Mouse (Mus musculus): ENCODE results near the gene Pde4c. TPM values are rescaled to one million over a fixed set of nuclear protein-coding genes. Genes with fewer than 3 reads are reported as not detected.

Pde4c gene
- polyA plus RNA-seq, 1 experiment, result 6.2 TPM

DNA sequence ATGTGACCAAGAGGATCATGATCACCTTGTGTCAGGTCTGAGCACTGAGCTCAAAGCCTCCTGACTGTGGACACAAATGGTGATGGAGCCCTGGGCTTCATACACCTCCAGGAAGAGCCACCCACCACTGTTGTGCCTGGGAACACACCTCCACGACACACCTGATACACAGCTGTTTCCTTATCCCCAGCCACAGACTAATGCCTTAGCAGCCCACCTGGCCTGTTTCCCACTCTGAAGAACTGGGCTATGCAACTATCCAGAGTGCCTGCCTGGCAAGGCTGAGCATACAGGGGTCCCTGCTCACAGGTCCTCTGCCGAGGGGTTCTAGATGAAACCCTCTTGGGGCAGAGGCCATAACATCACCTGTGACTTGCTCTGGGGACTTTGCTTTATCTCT is 70.7 kb downstream of the Pde4c start:
- H3K4me3 ChIP-seq (ENCODE audit: control insufficient read depth, insufficient read depth, low read length), result no peak overlapping the region
- H3K4me1 ChIP-seq (replicated peaks; ENCODE audit: control insufficient read depth, insufficient read depth, low read length), result peaks cover 45% of the 10 kb centered on the region
- 78% methylated on average over 2 of the region's 2 CpGs for WGBS
- no peak for DNase-seq
- no peaks in the 10 kb centered on the region for H3K27me3 ChIP-seq (ENCODE audit: control insufficient read depth, insufficient read depth, low read length)
- H3K27ac ChIP-seq (ENCODE audit: control insufficient read depth, insufficient read depth, low read length), result no peak overlapping the region
- no peaks in the 10 kb centered on the region; the same call in 1 of the 2 replicates for H3K36me3 ChIP-seq (ENCODE audit: control insufficient read depth, insufficient read depth, low read length)
- no peak for TF ChIP-seq CTCF (IDR thresholded peaks at IDR 0.05; ENCODE audit: borderline replicate concordance, control insufficient read depth, extremely low read depth, insufficient read depth, low read length, poor library complexity)
- no peak for TF ChIP-seq POLR2A (IDR thresholded peaks at IDR 0.05; ENCODE audit: control insufficient read depth, extremely low read depth, insufficient read depth, low read length, poor library complexity)

DNA sequence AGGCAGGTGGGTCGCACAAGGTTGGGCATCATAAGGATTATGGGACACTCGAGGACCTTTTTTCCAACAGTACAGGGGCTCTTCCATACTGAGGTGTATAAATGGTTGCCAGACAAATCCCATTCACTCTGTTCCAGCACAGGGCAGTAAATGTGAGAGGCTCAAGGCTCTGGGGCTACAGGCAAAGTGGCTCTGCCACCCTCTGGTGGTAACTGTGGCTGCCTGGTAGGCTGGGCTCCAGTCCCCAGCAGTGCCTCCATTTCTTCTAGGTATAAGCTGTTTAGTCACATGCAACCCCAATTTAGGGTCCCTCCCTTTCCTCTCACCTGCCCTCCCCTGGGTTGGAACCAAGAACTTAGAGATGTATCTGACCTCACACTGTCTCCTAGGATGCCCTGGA is 71.8 kb downstream of the Pde4c start:
- no peak for DNase-seq
- H3K4me3 ChIP-seq (ENCODE audit: control insufficient read depth, insufficient read depth, low read length), result no peak overlapping the region
- H3K27ac ChIP-seq (ENCODE audit: control insufficient read depth, insufficient read depth, low read length), result no peak overlapping the region
- no peak for TF ChIP-seq CTCF (IDR thresholded peaks at IDR 0.05; ENCODE audit: borderline replicate concordance, control insufficient read depth, extremely low read depth, insufficient read depth, low read length, poor library complexity)
- TF ChIP-seq POLR2A (IDR thresholded peaks at IDR 0.05; ENCODE audit: control insufficient read depth, extremely low read depth, insufficient read depth, low read length, poor library complexity), result no peak
- H3K27me3 ChIP-seq (ENCODE audit: control insufficient read depth, insufficient read depth, low read length), result no peaks in the 10 kb centered on the region
- H3K36me3 ChIP-seq (ENCODE audit: control insufficient read depth, insufficient read depth, low read length), result no peaks in the 10 kb centered on the region
- 98% methylated on average over 2 of the region's 2 CpGs for WGBS
- peaks cover 49% of the 10 kb centered on the region for H3K4me1 ChIP-seq (replicated peaks; ENCODE audit: control insufficient read depth, insufficient read depth, low read length)

DNA sequence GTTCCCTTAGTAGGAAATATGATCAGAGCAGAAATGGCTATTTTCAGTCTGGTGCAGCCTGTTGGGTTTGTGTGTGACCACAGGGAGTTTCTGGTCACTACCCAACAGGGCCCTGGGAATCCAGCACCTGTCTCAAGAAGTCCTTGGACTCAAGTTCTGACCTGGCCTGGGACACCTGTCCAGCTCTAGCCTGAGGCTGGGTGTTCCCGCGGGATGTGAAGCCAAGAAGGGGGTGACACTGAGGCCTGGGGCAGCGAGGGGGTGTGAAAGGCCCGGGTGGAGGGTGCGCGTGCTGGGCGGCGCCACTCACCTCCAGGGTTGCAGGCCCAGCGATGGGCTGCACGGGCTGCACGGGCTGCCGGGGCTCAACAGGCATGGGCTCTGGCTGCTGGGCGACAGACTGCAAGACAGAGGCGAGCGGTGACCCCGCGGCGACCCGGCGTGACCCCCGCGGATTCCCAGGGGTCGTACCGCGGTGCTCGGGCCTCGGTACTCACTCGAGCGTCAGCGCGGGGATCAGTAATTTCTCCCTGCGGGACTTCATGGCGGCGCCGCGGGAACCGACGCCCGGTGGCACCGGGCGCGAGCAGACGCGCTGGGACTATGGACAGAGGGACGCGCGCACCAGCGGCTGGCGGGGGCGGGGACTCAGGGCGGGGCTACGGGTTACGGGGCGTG is 73.0 kb downstream of the Pde4c start:
- no peaks in the 10 kb centered on the region for H3K27me3 ChIP-seq (ENCODE audit: control insufficient read depth, insufficient read depth, low read length)
- no peak for TF ChIP-seq POLR2A (IDR thresholded peaks at IDR 0.05; ENCODE audit: control insufficient read depth, extremely low read depth, insufficient read depth, low read length, poor library complexity)
- TF ChIP-seq CTCF (IDR thresholded peaks at IDR 0.05; ENCODE audit: borderline replicate concordance, control insufficient read depth, extremely low read depth, insufficient read depth, low read length, poor library complexity), result no peak
- H3K27ac ChIP-seq (ENCODE audit: control insufficient read depth, insufficient read depth, low read length), result no peak overlapping the region
- WGBS, result 17% methylated on average over 54 of the region's 54 CpGs
- peak overlapping the region; percentile 43 for H3K4me3 ChIP-seq (ENCODE audit: control insufficient read depth, insufficient read depth, low read length)
- H3K4me1 ChIP-seq (replicated peaks; ENCODE audit: control insufficient read depth, insufficient read depth, low read length), result peaks cover 51% of the 10 kb centered on the region
- DNase-seq, result no peak
- no peaks in the 10 kb centered on the region for H3K36me3 ChIP-seq (ENCODE audit: control insufficient read depth, insufficient read depth, low read length)

DNA sequence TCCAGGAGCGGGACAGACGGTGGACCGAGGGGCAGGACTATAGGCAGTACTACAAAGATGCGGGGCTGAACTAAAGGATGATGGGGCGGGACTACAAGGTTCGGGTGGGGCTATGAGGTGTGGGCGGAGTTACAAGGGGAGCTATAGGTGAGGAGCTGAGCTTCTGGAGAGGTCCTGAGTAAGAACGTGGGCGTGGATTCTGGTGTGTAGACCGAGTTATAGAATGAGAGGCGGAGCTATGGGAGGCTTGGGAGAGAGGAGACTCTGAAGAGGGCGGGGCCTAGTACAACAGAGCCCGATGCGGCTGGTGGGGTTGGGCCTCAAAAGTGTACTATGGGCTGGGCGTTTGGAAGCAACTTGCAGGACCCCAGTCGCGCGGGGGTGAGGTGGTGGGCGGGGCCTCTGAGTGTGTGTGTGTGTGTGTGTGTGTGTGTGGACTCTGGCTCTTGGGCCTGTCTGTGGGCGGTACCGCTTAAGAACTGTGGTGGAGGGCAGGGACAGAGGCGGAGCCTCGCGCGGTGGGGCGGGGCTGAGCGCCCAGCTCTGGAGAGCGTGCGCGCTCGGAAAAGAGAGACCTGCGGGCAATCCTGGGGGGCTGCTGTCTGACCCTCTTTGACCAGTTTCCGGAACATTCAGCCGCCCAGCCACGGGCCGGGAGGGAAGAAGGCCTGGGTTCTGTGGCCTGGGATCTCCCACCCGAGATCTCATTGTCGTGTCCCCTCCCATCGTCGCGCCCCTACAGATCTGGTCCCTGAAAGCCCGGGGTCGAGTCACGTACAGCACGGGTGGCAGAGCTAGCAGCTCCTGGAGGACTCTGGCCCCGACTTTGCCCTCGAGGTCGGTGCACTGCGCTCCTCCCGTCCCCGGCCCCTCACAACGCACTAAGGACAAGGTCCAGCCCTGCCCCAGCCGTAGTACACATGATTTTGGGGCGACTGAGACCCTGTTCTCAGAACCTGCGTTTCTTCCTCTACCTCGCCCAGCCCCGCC is 73.9 kb downstream of the Pde4c start:
- peak overlapping the region; percentile 43 for H3K4me3 ChIP-seq (ENCODE audit: control insufficient read depth, insufficient read depth, low read length)
- TF ChIP-seq CTCF (IDR thresholded peaks at IDR 0.05; ENCODE audit: borderline replicate concordance, control insufficient read depth, extremely low read depth, insufficient read depth, low read length, poor library complexity) (no peak), POLR2A (IDR thresholded peaks at IDR 0.05; ENCODE audit: control insufficient read depth, extremely low read depth, insufficient read depth, low read length, poor library complexity) (no peak)
- no peaks in the 10 kb centered on the region for H3K27me3 ChIP-seq (ENCODE audit: control insufficient read depth, insufficient read depth, low read length)
- peak; percentile 77 for DNase-seq
- peaks cover 59% of the 10 kb centered on the region for H3K4me1 ChIP-seq (replicated peaks; ENCODE audit: control insufficient read depth, insufficient read depth, low read length)
- no peaks in the 10 kb centered on the region for H3K36me3 ChIP-seq (ENCODE audit: control insufficient read depth, insufficient read depth, low read length)
- H3K27ac ChIP-seq (ENCODE audit: control insufficient read depth, insufficient read depth, low read length), result no peak overlapping the region
- 1% methylated on average over 57 of the region's 57 CpGs for WGBS

DNA sequence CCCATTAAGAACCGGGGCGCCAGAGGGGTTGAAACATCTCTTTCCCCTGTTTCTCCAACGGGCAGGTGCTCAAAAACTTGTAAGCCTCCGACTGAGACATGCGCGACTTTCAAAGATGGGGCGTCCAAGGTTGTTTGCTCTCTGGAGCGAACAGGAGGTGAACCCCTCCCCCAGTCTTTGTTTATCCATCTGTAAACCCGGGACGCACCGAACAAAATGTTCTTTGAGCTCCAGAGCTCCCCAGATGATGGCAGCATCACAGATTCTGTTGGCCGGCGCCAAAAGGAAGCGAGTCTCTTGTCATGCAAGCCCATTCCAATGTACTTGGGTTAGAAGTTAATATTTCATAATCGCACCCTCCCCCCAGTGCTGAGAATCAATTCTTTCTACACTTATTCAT is 74.8 kb downstream of the Pde4c start:
- WGBS, result 55% methylated on average over 15 of the region's 15 CpGs
- DNase-seq, result no peak
- TF ChIP-seq POLR2A (IDR thresholded peaks at IDR 0.05; ENCODE audit: control insufficient read depth, extremely low read depth, insufficient read depth, low read length, poor library complexity), result no peak
- no peak for TF ChIP-seq CTCF (IDR thresholded peaks at IDR 0.05; ENCODE audit: borderline replicate concordance, control insufficient read depth, extremely low read depth, insufficient read depth, low read length, poor library complexity)
- Histone ChIP-seq H3K4me1 (replicated peaks; ENCODE audit: control insufficient read depth, insufficient read depth, low read length) (peaks cover 55% of the 10 kb centered on the region), H3K27ac (ENCODE audit: control insufficient read depth, insufficient read depth, low read length) (no peak overlapping the region), H3K4me3 (ENCODE audit: control insufficient read depth, insufficient read depth, low read length) (no peak overlapping the region), H3K27me3 (ENCODE audit: control insufficient read depth, insufficient read depth, low read length) (no peaks in the 10 kb centered on the region), H3K36me3 (ENCODE audit: control insufficient read depth, insufficient read depth, low read length) (no peaks in the 10 kb centered on the region)

DNA sequence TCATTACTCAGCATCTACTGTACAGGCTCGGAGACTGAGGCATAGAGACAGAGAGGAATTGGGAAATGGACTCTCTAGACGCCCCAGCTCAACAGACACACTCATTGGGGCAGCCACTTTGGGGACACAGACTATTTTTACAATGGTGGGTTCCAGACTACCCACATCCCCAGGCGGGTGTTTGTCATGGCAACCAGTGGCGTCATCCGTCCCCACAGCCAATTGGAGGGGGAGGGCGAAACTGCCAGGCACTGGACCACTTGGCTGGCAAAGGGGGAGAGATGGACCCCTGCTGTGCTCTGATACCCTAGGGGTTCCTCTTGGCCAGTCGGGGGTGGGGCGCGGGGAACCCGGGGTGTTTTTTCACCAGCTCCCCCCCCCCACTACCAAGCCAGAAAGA is 77.1 kb downstream of the Pde4c start:
- 45% methylated on average over 10 of the region's 10 CpGs for WGBS

More for the DNA sequence above, 77.1 kb downstream of the Pde4c start:
- DNase-seq, result no peak
- Histone ChIP-seq H3K4me1 (replicated peaks; ENCODE audit: control insufficient read depth, insufficient read depth, low read length) (peaks cover 71% of the 10 kb centered on the region), H3K4me3 (ENCODE audit: control insufficient read depth, insufficient read depth, low read length) (no peak overlapping the region), H3K27me3 (ENCODE audit: control insufficient read depth, insufficient read depth, low read length) (no peaks in the 10 kb centered on the region), H3K27ac (ENCODE audit: control insufficient read depth, insufficient read depth, low read length) (peak overlapping the region; percentile 76), H3K36me3 (ENCODE audit: control insufficient read depth, insufficient read depth, low read length) (no peaks in the 10 kb centered on the region)
- TF ChIP-seq POLR2A (IDR thresholded peaks at IDR 0.05; ENCODE audit: control insufficient read depth, extremely low read depth, insufficient read depth, low read length, poor library complexity), result no peak
- TF ChIP-seq CTCF (IDR thresholded peaks at IDR 0.05; ENCODE audit: borderline replicate concordance, control insufficient read depth, extremely low read depth, insufficient read depth, low read length, poor library complexity), result no peak

Other genes with a start within 250 kb of the Pde4c start
- 43.1 and 44.6 TPM in 2 replicates for gene Klhl26, start 246.8 kb upstream of the Pde4c start, polyA plus RNA-seq (2012; rRNA removed)
- 0.39 and 0.73 TPM in 2 replicates for gene Tmem59l, start 236.4 kb upstream of the Pde4c start, polyA plus RNA-seq (2012; rRNA removed)
- 0.59 and 0.70 TPM in 2 replicates for gene Crlf1, start 230.6 kb upstream of the Pde4c start, polyA plus RNA-seq (2012; rRNA removed)
- gene Rex1bd, start 217.0 kb upstream of the Pde4c start, polyA plus RNA-seq (2012; rRNA removed), result 196 and 227 TPM in 2 replicates
- 731 and 765 TPM in 2 replicates for gene Uba52, start 212.9 kb upstream of the Pde4c start, polyA plus RNA-seq (2012; rRNA removed)
- 613 and 640 TPM in 2 replicates for gene Fkbp8, start 196.0 kb upstream of the Pde4c start, polyA plus RNA-seq (2012; rRNA removed)
- 72.7 and 86.7 TPM in 2 replicates for gene Kxd1, start 195.8 kb upstream of the Pde4c start, polyA plus RNA-seq (2012; rRNA removed)
- gene Ell, start 184.3 kb upstream of the Pde4c start, polyA plus RNA-seq (2012; rRNA removed), result 40.2 and 42.6 TPM in 2 replicates
- gene Isyna1, start 129.3 kb upstream of the Pde4c start, polyA plus RNA-seq (2012; rRNA removed), result 185 and 201 TPM in 2 replicates
- gene Ssbp4, start 114.8 kb upstream of the Pde4c start, polyA plus RNA-seq (2012; rRNA removed), result 392 and 506 TPM in 2 replicates
- 15.3 and 18.5 TPM in 2 replicates for gene Lrrc25, start 107.6 kb upstream of the Pde4c start, polyA plus RNA-seq (2012; rRNA removed)
- 6.7 and 7.5 TPM in 2 replicates for gene Gdf15, start 91.3 kb upstream of the Pde4c start, polyA plus RNA-seq (2012; rRNA removed)
- gene Pgpep1, start 63.3 kb upstream of the Pde4c start, polyA plus RNA-seq (2012; rRNA removed), result 40.7 and 41.9 TPM in 2 replicates
- 192 and 199 TPM in 2 replicates for gene Lsm4, start 50.5 kb upstream of the Pde4c start, polyA plus RNA-seq (2012; rRNA removed)
- 540 and 792 TPM in 2 replicates for gene Jund, start 24.8 kb upstream of the Pde4c start, polyA plus RNA-seq (2012; rRNA removed)
- gene Iqcn, start 20.3 kb upstream of the Pde4c start, polyA plus RNA-seq (2012; rRNA removed), result 0.19 and 0.28 TPM in 2 replicates
- 0.48 and 0.50 TPM in 2 replicates for gene Gm3336, start 5.2 kb upstream of the Pde4c start, polyA plus RNA-seq (2012; rRNA removed)
- 17.8 and 20.8 TPM in 2 replicates for gene Rab3a, start 31.0 kb downstream of the Pde4c start, polyA plus RNA-seq (2012; rRNA removed)
- gene Mpv17l2, start 37.2 kb downstream of the Pde4c start, polyA plus RNA-seq (2012; rRNA removed), result 72.9 and 103 TPM in 2 replicates
- gene Pik3r2, start 53.0 kb downstream of the Pde4c start, polyA plus RNA-seq (2012; rRNA removed), result 124 and 136 TPM in 2 replicates
- 615 and 696 TPM in 2 replicates for gene Mast3, start 81.3 kb downstream of the Pde4c start, polyA plus RNA-seq (2012; rRNA removed)
- gene Il12rb1, start 84.7 kb downstream of the Pde4c start, polyA plus RNA-seq (2012; rRNA removed), result 48.6 and 53.4 TPM in 2 replicates
- 75.4 and 77.4 TPM in 2 replicates for gene Arrdc2, start 116.0 kb downstream of the Pde4c start, polyA plus RNA-seq (2012; rRNA removed)
- 4.2 and 6.4 TPM in 2 replicates for gene Kcnn1, start 139.5 kb downstream of the Pde4c start, polyA plus RNA-seq (2012; rRNA removed)
- 51.8 and 53.4 TPM in 2 replicates for gene Ccdc124, start 150.2 kb downstream of the Pde4c start, polyA plus RNA-seq (2012; rRNA removed)
- gene Slc5a5, start 169.0 kb downstream of the Pde4c start, polyA plus RNA-seq (2012; rRNA removed), result 0.80 and 1.4 TPM in 2 replicates
- gene Rpl18a, start 173.7 kb downstream of the Pde4c start, polyA plus RNA-seq (2012; rRNA removed), result 7,420 and 8,337 TPM in 2 replicates
- 145 and 151 TPM in 2 replicates for gene Map1s, start 182.2 kb downstream of the Pde4c start, polyA plus RNA-seq (2012; rRNA removed)